Mouse (Mus musculus) limb, embryonic 12.5 days (tissue): Measurements from ENCODE around the gene Zscan5b. TPM values are rescaled to one million over a fixed set of nuclear protein-coding genes. Genes with fewer than 3 reads are reported as not detected.
"Not testable (repeated sequence)": the region's sequence is repeated elsewhere in the genome, so short reads cannot be mapped to it uniquely, and the experiment has no call there.

Experiments used
- ATAC-seq: fragments of 200-750 bp; cut with Nextera tagmentation; 2 replicates; pipeline ENCODE4 v1.8.0; 2017; ENCODE audit warnings: low read depth, moderate TSS enrichment; ENCODE audit not compliant: insufficient number of reproducible peaks, insufficient read depth, low FRiP score, low TSS enrichment
- H3K27ac ChIP-seq: fragments of 300-500 bp; sonication (generic); 2 replicates; pipeline ENCODE4 v1.5.1; 2016; ENCODE audit warnings: mild to moderate bottlenecking, moderate library complexity
- H3K27me3 ChIP-seq: fragments of 300-500 bp; sonication (generic); 2 replicates; pipeline ENCODE4 v1.6.1; 2016; ENCODE audit warnings: mild to moderate bottlenecking, moderate library complexity
- H3K36me3 ChIP-seq: fragments of 300-500 bp; sonication (generic); 2 replicates; pipeline ENCODE4 v1.6.1; 2016; ENCODE audit warnings: mild to moderate bottlenecking, moderate library complexity
- H3K4me1 ChIP-seq: fragments of 300-500 bp; sonication (generic); replicated peaks from 2 replicates; pipeline ENCODE4 v1.6.1; 2016
- H3K4me2 ChIP-seq: fragments of 300-500 bp; sonication (generic); 2 replicates; pipeline ENCODE4 v1.6.1; 2016; ENCODE audit warnings: mild to moderate bottlenecking, moderate library complexity
- H3K4me3 ChIP-seq: fragments of 300-500 bp; sonication (generic); replicated peaks from 2 replicates; pipeline ENCODE4 v1.5.1; 2016; ENCODE audit warnings: mild to moderate bottlenecking
- H3K9ac ChIP-seq: fragments of 300-500 bp; sonication (generic); replicated peaks from 2 replicates; pipeline ENCODE4 v1.6.1; 2016; ENCODE audit warnings: mild to moderate bottlenecking, moderate library complexity
- H3K9me3 ChIP-seq: fragments of 300-500 bp; sonication (generic); 2 replicates; pipeline ENCODE4 v1.6.1; 2016; ENCODE audit warnings: mild to moderate bottlenecking, moderate library complexity
- WGBS: fragments of 180-500 bp; shearing (Covaris S2); methylation state at CpG from one replicate; pipeline ENCODE4 v1.1.7; 2016; 5-methylcytosine and 5-hydroxymethylcytosine counted together
- polyA plus RNA-seq: library from polyadenylated mRNA; unstranded; fragments of >200 nt; fragmentation: Nextera tagmentation; extraction: Ambion mirVana; gene quantifications from 2 replicates; pipeline ENCODE4 v1.2.1, GENCODE M21; 2016

The Zscan5b gene
- polyA plus RNA-seq, 1 experiment from 2014 or later = not detected

DNA sequence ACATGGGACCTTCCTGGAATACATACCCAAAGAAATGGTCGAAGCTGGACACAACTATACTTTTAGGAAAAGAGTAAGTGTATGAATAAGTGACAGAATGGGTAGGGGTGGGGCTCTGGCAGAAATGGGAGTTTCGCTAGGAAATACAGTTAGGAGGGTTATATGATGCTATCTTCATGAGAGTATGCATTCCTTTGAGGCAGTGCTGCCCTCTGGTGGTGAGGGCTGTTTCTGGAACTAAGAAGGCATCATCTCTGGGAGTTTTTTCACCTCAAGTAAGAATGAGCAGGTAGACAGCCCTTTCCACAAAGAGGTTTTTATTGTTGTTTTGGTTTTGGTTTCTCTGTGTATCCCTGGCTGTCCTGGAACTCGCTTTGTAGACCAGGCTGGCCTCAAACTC is 30.7 kb upstream of the Zscan5b start:
- no peaks in the 10 kb centered on the region for H3K9me3 ChIP-seq
- 37% methylated on average over 3 of the region's 3 CpGs for WGBS
- no peaks in the 10 kb centered on the region for H3K4me1 ChIP-seq
- H3K36me3 ChIP-seq = peaks cover 43% of the 10 kb centered on the region
- no peak overlapping the region for H3K4me2 ChIP-seq
- no peak overlapping the region for H3K4me3 ChIP-seq
- ATAC-seq = no peak
- H3K27ac ChIP-seq = no peak overlapping the region
- H3K9ac ChIP-seq = no peak overlapping the region
- peaks cover 15% of the 10 kb centered on the region for H3K27me3 ChIP-seq

GRCm38 (mm10) chr7:6194129-6194528 is 27.9 kb upstream of the Zscan5b start:
- 19% methylated on average over 5 of the region's 5 CpGs for WGBS
- peak; percentile 87 for ATAC-seq
- Histone ChIP-seq H3K36me3 (peaks cover 16% of the 10 kb centered on the region), H3K27me3 (peaks cover 5% of the 10 kb centered on the region), H3K4me2 (no peak overlapping the region), H3K27ac (no peak overlapping the region), H3K9me3 (no peaks in the 10 kb centered on the region), H3K9ac (no peak overlapping the region), H3K4me1 (no peaks in the 10 kb centered on the region), H3K4me3 (no peak overlapping the region)

GRCm38 (mm10) chr7:6195777-6196176 is 26.3 kb upstream of the Zscan5b start:
- peaks cover 9% of the 10 kb centered on the region for H3K9me3 ChIP-seq

GRCm38 (mm10) chr7:6196790-6197189 is 25.3 kb upstream of the Zscan5b start, which contains the start of gene Galp:
Gene Galp (plus strand): TSS chr7:6197090.
- Histone ChIP-seq H3K27me3 (no peaks in the 10 kb centered on the region), H3K4me3 (no peak within 1 kb of the TSS), H3K4me1 (no peaks in the 10 kb centered on the region), H3K9ac (no peak within 1 kb of the TSS), H3K4me2 (no peak within 1 kb of the TSS), H3K9me3 (peaks cover 9% of the 10 kb centered on the region), H3K36me3 (no peaks in the 10 kb centered on the region), H3K27ac (no peak within 1 kb of the TSS)
- no peak for ATAC-seq
- WGBS = 64% methylated on average over 3 of the region's 3 CpGs

More at GRCm38 (mm10) chr7:6195777-6196176, 26.3 kb upstream of the Zscan5b start:
- ATAC-seq = no peak
- H3K36me3 ChIP-seq = no peaks in the 10 kb centered on the region
- no peak overlapping the region for H3K9ac ChIP-seq
- no peaks in the 10 kb centered on the region for H3K4me1 ChIP-seq
- no peak overlapping the region for H3K4me3 ChIP-seq
- H3K27me3 ChIP-seq = no peaks in the 10 kb centered on the region
- no peak overlapping the region for H3K4me2 ChIP-seq
- H3K27ac ChIP-seq = no peak overlapping the region
- 50% methylated on average over 2 of the region's 2 CpGs for WGBS

GRCm38 (mm10) chr7:6204200-6204599 is 17.9 kb upstream of the Zscan5b start:
- peaks cover 9% of the 10 kb centered on the region for H3K9me3 ChIP-seq
- H3K4me2 ChIP-seq = no peak overlapping the region
- no peak overlapping the region for H3K27ac ChIP-seq
- H3K27me3 ChIP-seq = no peaks in the 10 kb centered on the region
- H3K36me3 ChIP-seq = no peaks in the 10 kb centered on the region
- no peak for ATAC-seq
- no peak overlapping the region for H3K9ac ChIP-seq
- no peaks in the 10 kb centered on the region for H3K4me1 ChIP-seq
- WGBS = 71% methylated on average over 3 of the region's 3 CpGs
- H3K4me3 ChIP-seq = no peak overlapping the region

DNA sequence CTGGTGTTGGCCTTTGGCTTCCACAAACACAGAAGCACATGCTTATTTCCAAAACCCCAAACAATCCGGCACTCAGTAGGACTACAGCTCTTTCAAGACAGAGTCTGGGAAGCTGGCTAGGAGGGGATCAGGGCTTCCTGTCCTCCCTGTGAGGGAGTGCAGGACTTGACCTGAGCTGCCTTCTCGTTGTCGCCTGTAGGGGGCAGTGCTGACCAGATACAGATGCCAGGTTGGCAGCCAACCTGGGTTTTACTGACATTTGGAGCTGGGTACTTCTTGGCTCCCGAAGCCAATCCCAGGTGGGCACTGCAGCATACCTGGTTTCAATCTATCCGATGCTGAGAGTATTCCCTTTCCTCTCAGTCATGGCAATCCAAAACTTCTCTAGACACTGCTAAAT is 8.9 kb upstream of the Zscan5b start:
- WGBS = 46% methylated on average over 5 of the region's 5 CpGs
- Histone ChIP-seq H3K4me1 (no peaks in the 10 kb centered on the region), H3K27me3 (no peaks in the 10 kb centered on the region), H3K9me3 (0 out of 2 replicates have a peak, but pooled peaks cover 3% of the 10 kb centered on the region), H3K36me3 (no peaks in the 10 kb centered on the region), H3K4me3 (no peak overlapping the region), H3K27ac (no peak overlapping the region), H3K4me2 (no peak overlapping the region), H3K9ac (no peak overlapping the region)
- ATAC-seq = no peak

DNA sequence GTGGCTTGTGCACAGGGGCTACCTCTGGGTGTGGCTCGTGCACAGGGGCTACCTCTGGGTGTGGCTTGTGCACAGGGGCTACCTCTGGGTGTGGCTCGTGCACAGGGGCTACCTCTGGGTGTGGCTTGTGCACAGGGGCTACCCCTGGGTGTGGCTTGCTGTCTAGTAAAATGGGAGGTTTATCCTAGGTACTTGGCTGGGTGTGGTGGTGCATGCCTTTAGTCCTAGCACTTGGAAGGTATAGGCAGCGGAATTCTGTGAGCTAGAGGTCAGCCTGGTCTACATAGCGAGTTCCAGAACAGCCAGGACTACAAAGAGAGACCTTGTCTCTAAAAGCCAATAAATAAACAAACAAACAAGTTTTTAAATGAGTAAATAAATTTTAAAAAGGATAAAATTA is 7.4 kb upstream of the Zscan5b start:
- not testable (repeated sequence) for H3K27me3 ChIP-seq, H3K36me3 ChIP-seq, H3K9ac ChIP-seq, H3K27ac ChIP-seq, H3K4me3 ChIP-seq, H3K4me1 ChIP-seq, ATAC-seq, H3K9me3 ChIP-seq, H3K4me2 ChIP-seq
- whole genome bisulfite sequencing = 75% methylated on average over 4 of the region's 4 CpGs

DNA sequence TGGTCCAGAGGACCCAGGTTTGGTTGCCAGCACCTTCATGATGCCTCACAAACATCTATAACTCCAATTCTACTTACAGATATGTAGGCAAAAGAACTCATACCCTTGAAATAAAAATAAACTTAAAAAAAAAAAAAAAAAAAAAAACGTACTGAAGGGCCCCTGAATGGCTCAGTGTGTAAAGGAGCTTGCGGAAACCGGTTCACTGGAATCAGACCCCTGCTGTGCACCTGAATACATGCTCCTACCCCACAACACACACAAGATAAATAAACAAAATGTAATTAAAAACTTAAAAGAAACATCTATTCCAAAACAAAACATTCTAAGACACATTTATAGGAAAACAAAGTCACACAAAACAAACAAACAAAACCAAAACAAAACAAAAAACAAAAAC is 1.9 kb upstream of the Zscan5b start:
- no peaks in the 10 kb centered on the region for H3K4me1 ChIP-seq
- H3K36me3 ChIP-seq = no peaks in the 10 kb centered on the region
- no peak overlapping the region for H3K9ac ChIP-seq
- no peak overlapping the region for H3K4me3 ChIP-seq
- peaks cover 1% of the 10 kb centered on the region; the same call in 1 of the 2 replicates for H3K9me3 ChIP-seq
- H3K27me3 ChIP-seq = no peaks in the 10 kb centered on the region
- no peak overlapping the region for H3K27ac ChIP-seq
- H3K4me2 ChIP-seq = no peak overlapping the region
- 50% methylated on average over 3 of the region's 3 CpGs for WGBS
- no peak for ATAC-seq

- not testable (repeated sequence) for H3K4me2 ChIP-seq, H3K9me3 ChIP-seq, H3K4me1 ChIP-seq, ATAC-seq, H3K27ac ChIP-seq, H3K27me3 ChIP-seq, H3K36me3 ChIP-seq, H3K9ac ChIP-seq, H3K4me3 ChIP-seq
- WGBS = 56% methylated on average over 8 of the region's 8 CpGs
These were observed 6.4 kb downstream of the Zscan5b start for GRCm38 (mm10) chr7:6228491-6228890.

DNA sequence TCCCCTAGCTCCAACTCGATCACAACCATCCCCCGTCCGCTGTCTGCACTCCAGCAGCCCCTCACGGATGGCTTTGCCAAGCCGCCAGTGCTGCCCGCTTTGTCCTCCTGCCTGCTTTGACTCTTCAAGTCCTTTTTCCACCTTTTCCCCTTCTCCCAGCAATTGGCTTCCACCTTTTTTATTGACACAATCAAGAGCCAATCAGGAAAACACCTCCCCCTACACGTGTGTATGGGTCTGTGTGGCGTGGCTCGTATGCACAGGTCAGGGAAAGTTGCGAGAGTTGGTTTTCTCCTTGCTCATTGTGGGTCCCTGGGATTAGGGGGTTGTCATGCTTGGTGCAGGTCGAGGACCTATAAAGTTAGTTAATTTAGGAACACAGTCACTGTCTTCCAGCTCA is 17.7 kb downstream of the Zscan5b start:
- Histone ChIP-seq H3K4me3 (no peak overlapping the region), H3K4me1 (peaks cover 8% of the 10 kb centered on the region), H3K36me3 (no peaks in the 10 kb centered on the region), H3K4me2 (no peak overlapping the region), H3K9ac (no peak overlapping the region), H3K27ac (no peak overlapping the region), H3K27me3 (peaks cover 2% of the 10 kb centered on the region; the same call in 1 of the 2 replicates), H3K9me3 (no peaks in the 10 kb centered on the region)
- WGBS = 46% methylated on average over 11 of the region's 11 CpGs
- no peak for ATAC-seq

DNA sequence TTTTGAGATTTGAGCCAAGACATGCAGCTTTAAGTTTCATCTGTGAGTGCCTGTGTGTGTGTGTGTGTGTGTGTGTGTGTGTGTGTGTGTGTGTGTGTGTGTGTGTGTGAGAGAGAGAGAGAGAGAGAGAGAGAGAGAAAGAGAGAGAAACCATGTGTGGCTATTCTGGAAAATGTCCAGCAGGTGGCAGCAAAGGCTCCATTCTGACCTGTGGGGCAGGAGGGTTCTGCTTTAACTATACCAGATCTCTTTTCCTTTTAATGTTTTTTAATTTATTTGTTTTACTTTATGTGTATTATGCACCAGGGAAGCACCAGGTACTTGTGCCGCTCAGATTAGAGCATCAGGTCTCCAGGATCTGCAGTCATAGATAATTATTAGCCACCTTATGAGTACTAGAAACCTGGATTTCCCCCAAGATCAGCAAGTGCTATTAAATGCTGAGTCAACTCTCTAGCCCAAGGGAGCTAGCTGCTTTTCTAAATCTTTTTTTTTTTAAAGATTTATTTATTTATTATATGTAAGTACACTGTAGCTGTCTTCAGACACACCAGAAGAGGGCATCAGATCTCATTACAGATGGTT is 18.9 kb downstream of the Zscan5b start:
- not testable (repeated sequence) for H3K9me3 ChIP-seq, H3K27me3 ChIP-seq, H3K9ac ChIP-seq, H3K27ac ChIP-seq, H3K4me2 ChIP-seq, H3K36me3 ChIP-seq, H3K4me3 ChIP-seq, ATAC-seq
- H3K4me1 ChIP-seq = peaks cover 11% of the 10 kb centered on the region
- WGBS = 21% methylated on average over 1 of the region's 1 CpGs
